Mouse (Mus musculus): ENCODE results near the gene Gm10662. TPM values are rescaled to one million over a fixed set of nuclear protein-coding genes. Genes with fewer than 3 reads are reported as not detected.

Gene Gm10662
- polyA plus RNA-seq (2012; rRNA removed) = not detected in 2 replicates

DNA sequence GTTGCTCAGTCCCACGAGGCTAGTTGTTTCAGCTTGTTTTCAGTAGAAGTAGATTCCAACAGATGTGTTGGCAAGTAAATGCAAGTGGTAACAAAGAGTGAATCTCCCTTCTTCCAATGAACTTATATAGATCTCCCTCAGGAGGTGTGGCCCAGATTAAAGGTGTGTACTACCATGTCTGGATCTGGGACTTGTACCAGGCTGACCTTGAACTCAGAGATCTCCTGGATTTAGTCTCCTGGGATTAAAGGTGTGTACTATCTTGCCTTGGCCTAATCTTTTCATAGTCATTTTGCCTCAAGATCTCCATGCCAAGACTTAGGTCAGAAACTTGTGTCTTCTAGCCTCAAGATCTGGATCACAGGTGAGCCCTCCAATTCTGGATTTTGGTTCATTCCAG is at the start of gene Gm10662:
Gm10662 (minus strand) TSS at position 101 of the 400 bp plus-strand sequence.

Other genes starting within 250 kb of the Gm10662 start
- not detected in 2 replicates for gene Gm4214, start 159.8 kb downstream of the Gm10662 start, polyA plus RNA-seq (2012; rRNA removed)
- not detected in 2 replicates for gene Gm4216, start 124.6 kb downstream of the Gm10662 start, polyA plus RNA-seq (2012; rRNA removed)
- not detected in 2 replicates for gene Vmn1r163, start 88.9 kb downstream of the Gm10662 start, polyA plus RNA-seq (2012; rRNA removed)
- gene Gm8720, start 77.0 kb downstream of the Gm10662 start, polyA plus RNA-seq (2012; rRNA removed) = not detected in 2 replicates
- not detected in 2 replicates for gene Vmn1r165, start 72.9 kb upstream of the Gm10662 start, polyA plus RNA-seq (2012; rRNA removed)
- gene Vmn1r166, start 107.2 kb upstream of the Gm10662 start, polyA plus RNA-seq (2012; rRNA removed) = not detected in 2 replicates
- not detected in 2 replicates for gene Gm6902, start 134.4 kb upstream of the Gm10662 start, polyA plus RNA-seq (2012; rRNA removed)
- not detected in 2 replicates for gene Nlrp4e, start 156.7 kb upstream of the Gm10662 start, polyA plus RNA-seq (2012; rRNA removed)
- not detected in 2 replicates for gene Nlrp5, start 241.4 kb upstream of the Gm10662 start, polyA plus RNA-seq (2012; rRNA removed)

Data from liver, embryonic 14 days (tissue).